Mouse (Mus musculus): ENCODE data around the gene Slit1.

Slit1 gene

GRCm38 (mm10) chr19:41743396-41743795 lies at the start of gene Slit1:
Slit1 (minus strand) TSS chr19:41743665.
- DNase-seq (ENCODE audit: inconsistent ontology term) = peak; percentile 19

GRCm38 (mm10) chr19:41792934-41793486 lies 49.5 kb upstream of the Slit1 start:
- DNase-seq (ENCODE audit: inconsistent ontology term) = no peak

- no peak for DNase-seq (ENCODE audit: inconsistent ontology term)
Observed at GRCm38 (mm10) chr19:41791384-41791783, 47.9 kb upstream of the Slit1 start.

- DNase-seq (ENCODE audit: inconsistent ontology term) = no peak
Observed at GRCm38 (mm10) chr19:41789110-41789961, 45.9 kb upstream of the Slit1 start.

GRCm38 (mm10) chr19:41786896-41787295 lies 43.4 kb upstream of the Slit1 start:
- DNase-seq (ENCODE audit: inconsistent ontology term) = no peak

GRCm38 (mm10) chr19:41777514-41777913 lies 34.0 kb upstream of the Slit1 start:
- no peak for DNase-seq (ENCODE audit: inconsistent ontology term)

GRCm38 (mm10) chr19:41768711-41769110 lies 25.2 kb upstream of the Slit1 start:
- DNase-seq (ENCODE audit: inconsistent ontology term) = no peak

GRCm38 (mm10) chr19:41766628-41767027 lies 23.2 kb upstream of the Slit1 start:
- DNase-seq (ENCODE audit: inconsistent ontology term) = no peak

GRCm38 (mm10) chr19:41763870-41764660 lies 20.6 kb upstream of the Slit1 start:
- DNase-seq (ENCODE audit: inconsistent ontology term) = peak; percentile 75

- peak; percentile 46 for DNase-seq (ENCODE audit: inconsistent ontology term)
Observed at GRCm38 (mm10) chr19:41761529-41761928, 18.1 kb upstream of the Slit1 start.

GRCm38 (mm10) chr19:41759765-41760164 lies 16.3 kb upstream of the Slit1 start:
- no peak for DNase-seq (ENCODE audit: inconsistent ontology term)

GRCm38 (mm10) chr19:41759270-41759669 lies 15.8 kb upstream of the Slit1 start:
- no peak for DNase-seq (ENCODE audit: inconsistent ontology term)

- DNase-seq (ENCODE audit: inconsistent ontology term) = no peak
Observed at GRCm38 (mm10) chr19:41754760-41755159, 11.3 kb upstream of the Slit1 start.

- DNase-seq (ENCODE audit: inconsistent ontology term) = no peak
Observed at GRCm38 (mm10) chr19:41751906-41752305, 8.4 kb upstream of the Slit1 start.

GRCm38 (mm10) chr19:41747436-41747835 lies 4.0 kb upstream of the Slit1 start:
- DNase-seq (ENCODE audit: inconsistent ontology term) = peak; percentile 15

GRCm38 (mm10) chr19:41745941-41746557 lies 2.6 kb upstream of the Slit1 start:
- DNase-seq (ENCODE audit: inconsistent ontology term) = peak; percentile 94

GRCm38 (mm10) chr19:41738896-41739295 lies 4.6 kb downstream of the Slit1 start:
- DNase-seq (ENCODE audit: inconsistent ontology term) = no peak

- no peak for DNase-seq (ENCODE audit: inconsistent ontology term)
Observed at GRCm38 (mm10) chr19:41738429-41738805, 5.0 kb downstream of the Slit1 start.

- DNase-seq (ENCODE audit: inconsistent ontology term) = peak; percentile 64
Observed at GRCm38 (mm10) chr19:41737657-41738428, 5.6 kb downstream of the Slit1 start.

GRCm38 (mm10) chr19:41734685-41735084 lies 8.8 kb downstream of the Slit1 start:
- no peak for DNase-seq (ENCODE audit: inconsistent ontology term)

- DNase-seq (ENCODE audit: inconsistent ontology term) = no peak
Observed at GRCm38 (mm10) chr19:41725491-41725890, 18.0 kb downstream of the Slit1 start.

All from Muller cell, postnatal 12 days (primary cell).